Mouse (Mus musculus) forebrain, embryonic 15.5 days (tissue): ENCODE data around the gene Lrig2. TPM values are rescaled to one million over a fixed set of nuclear protein-coding genes. Genes with fewer than 3 reads are reported as not detected.
A peak's percentile ranks its signal among the peaks of the same experiment; 100 is the strongest.

ENCODE experiments used
- ATAC-seq: fragments of 200-750 bp; cut with Nextera tagmentation; replicated peaks from 2 replicates; pipeline ENCODE4 v1.8.0; 2017; ENCODE audit warnings: mild to moderate bottlenecking, moderate TSS enrichment, moderate library complexity
- H3K27ac ChIP-seq: fragments of 300-500 bp; sonication (generic); replicated peaks from 2 replicates; pipeline ENCODE4 v1.5.1; 2015; ENCODE audit warnings: mild to moderate bottlenecking, inconsistent platforms
- H3K27me3 ChIP-seq: fragments of 300-500 bp; sonication (generic); 2 replicates; pipeline ENCODE4 v1.6.1; 2015; ENCODE audit warnings: inconsistent platforms
- H3K36me3 ChIP-seq: fragments of 300-500 bp; sonication (generic); 2 replicates; pipeline ENCODE4 v1.6.1; 2015; ENCODE audit warnings: mild to moderate bottlenecking, inconsistent platforms
- H3K4me1 ChIP-seq: fragments of 300-500 bp; sonication (generic); 2 replicates; pipeline ENCODE4 v1.6.1; 2015; ENCODE audit warnings: inconsistent platforms
- H3K4me2 ChIP-seq: fragments of 300-500 bp; sonication (generic); replicated peaks from 2 replicates; pipeline ENCODE4 v1.6.1; 2015; ENCODE audit warnings: mild to moderate bottlenecking, inconsistent platforms
- H3K4me3 ChIP-seq: fragments of 300-500 bp; sonication (generic); 2 replicates; pipeline ENCODE4 v1.5.1; 2015; ENCODE audit warnings: mild to moderate bottlenecking, inconsistent platforms
- H3K9ac ChIP-seq: fragments of 300-500 bp; sonication (generic); replicated peaks from 2 replicates; pipeline ENCODE4 v1.6.1; 2015; ENCODE audit warnings: mild to moderate bottlenecking, inconsistent platforms
- H3K9me3 ChIP-seq: fragments of 300-500 bp; sonication (generic); 2 replicates; pipeline ENCODE4 v1.6.1; 2016; ENCODE audit warnings: inconsistent platforms
- WGBS: fragments of 180-500 bp; shearing (Covaris S2); methylation state at CpG from one replicate; pipeline ENCODE4 v1.1.7; 2015; ENCODE audit warnings: mixed read lengths; 5-methylcytosine and 5-hydroxymethylcytosine counted together
- polyA plus RNA-seq: library from polyadenylated mRNA; unstranded; fragments of >200 nt; fragmentation: Nextera tagmentation; extraction: Ambion mirVana; gene quantifications from 2 replicates; pipeline ENCODE4 v1.2.1, GENCODE M21; 2015

Gene Lrig2
- polyA plus RNA-seq, 1 experiment from 2014 or later: 30.5 TPM

DNA sequence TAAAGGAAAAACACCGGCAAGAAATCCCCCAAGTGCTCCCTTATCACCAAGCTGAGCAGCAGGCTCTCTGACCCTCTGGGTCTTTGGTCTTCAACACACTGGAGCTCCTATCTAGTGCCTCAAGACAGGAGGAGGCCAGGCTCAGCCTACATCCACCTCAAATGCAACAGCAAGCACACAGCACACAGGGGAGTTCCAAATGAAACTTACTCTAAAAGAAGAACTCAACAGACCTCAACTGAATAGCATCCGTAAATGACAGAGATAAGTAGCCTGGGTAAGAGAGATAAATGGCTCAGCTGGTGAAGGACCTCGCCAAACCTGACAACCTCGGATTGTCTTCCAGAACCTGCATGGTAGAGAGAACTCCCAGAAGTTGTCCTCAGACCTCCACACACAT, 91.7 kb downstream of the Lrig2 start:
- Histone ChIP-seq H3K4me2 (no peak overlapping the region), H3K36me3 (no peaks in the 10 kb centered on the region), H3K4me3 (no peak overlapping the region), H3K9me3 (no peaks in the 10 kb centered on the region), H3K27me3 (no peaks in the 10 kb centered on the region), H3K9ac (no peak overlapping the region), H3K4me1 (0 out of 2 replicates have a peak, but pooled peaks cover 5% of the 10 kb centered on the region), H3K27ac (no peak overlapping the region)
- 91% methylated on average over 4 of the region's 4 CpGs for WGBS
- no peak for ATAC-seq

DNA sequence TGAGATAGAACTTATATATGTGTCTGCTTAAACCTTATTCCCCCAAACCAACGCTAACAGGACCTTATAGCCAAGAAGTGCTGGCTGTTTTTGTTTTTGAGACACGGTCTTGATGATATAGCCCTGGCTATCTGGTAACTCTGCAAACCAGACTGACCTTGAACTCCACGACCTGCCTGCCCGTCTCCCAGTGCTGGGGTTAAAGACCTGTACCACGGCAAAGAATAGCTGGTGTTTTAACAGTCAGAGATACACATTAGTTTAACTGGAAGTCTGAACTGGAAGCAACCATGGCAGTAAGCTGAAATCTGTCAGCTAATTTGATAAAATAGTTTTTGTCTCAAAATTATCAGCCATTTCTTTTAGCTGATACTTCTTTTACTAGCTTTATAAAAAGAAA, 94.9 kb downstream of the Lrig2 start:
- no peak for ATAC-seq
- H3K9ac ChIP-seq: no peak overlapping the region
- H3K4me2 ChIP-seq: no peak overlapping the region
- H3K4me1 ChIP-seq: no peaks in the 10 kb centered on the region
- no peaks in the 10 kb centered on the region for H3K27me3 ChIP-seq
- H3K36me3 ChIP-seq: no peaks in the 10 kb centered on the region
- no peak overlapping the region for H3K27ac ChIP-seq
- H3K4me3 ChIP-seq: no peak overlapping the region
- WGBS: 87% methylated on average over 5 of the region's 5 CpGs
- no peaks in the 10 kb centered on the region for H3K9me3 ChIP-seq

DNA sequence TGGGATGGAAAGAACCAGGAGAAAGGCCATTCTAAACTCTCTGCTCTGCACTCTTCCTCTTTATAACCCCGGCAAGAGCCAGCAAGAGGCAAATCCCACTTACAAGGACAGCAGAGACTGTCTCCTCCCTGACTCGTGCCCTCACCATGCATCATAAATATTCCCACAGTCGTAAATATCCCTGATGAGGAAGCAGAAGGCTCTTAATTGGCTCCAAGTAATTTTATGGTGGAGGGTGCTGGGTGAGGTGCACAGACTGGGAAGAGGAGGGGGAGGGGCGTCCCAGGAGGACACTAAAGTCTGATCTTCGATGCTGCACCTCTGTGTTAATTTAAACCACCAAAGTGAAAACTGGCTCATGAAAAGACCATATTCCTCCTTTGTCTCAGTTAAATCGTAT, 99.2 kb downstream of the Lrig2 start:
- Histone ChIP-seq H3K27ac (no peak overlapping the region), H3K4me1 (no peaks in the 10 kb centered on the region), H3K4me3 (no peak overlapping the region), H3K36me3 (no peaks in the 10 kb centered on the region), H3K9me3 (no peaks in the 10 kb centered on the region), H3K27me3 (no peaks in the 10 kb centered on the region), H3K4me2 (no peak overlapping the region), H3K9ac (no peak overlapping the region)
- WGBS: 86% methylated on average over 6 of the region's 6 CpGs
- ATAC-seq: no peak

DNA sequence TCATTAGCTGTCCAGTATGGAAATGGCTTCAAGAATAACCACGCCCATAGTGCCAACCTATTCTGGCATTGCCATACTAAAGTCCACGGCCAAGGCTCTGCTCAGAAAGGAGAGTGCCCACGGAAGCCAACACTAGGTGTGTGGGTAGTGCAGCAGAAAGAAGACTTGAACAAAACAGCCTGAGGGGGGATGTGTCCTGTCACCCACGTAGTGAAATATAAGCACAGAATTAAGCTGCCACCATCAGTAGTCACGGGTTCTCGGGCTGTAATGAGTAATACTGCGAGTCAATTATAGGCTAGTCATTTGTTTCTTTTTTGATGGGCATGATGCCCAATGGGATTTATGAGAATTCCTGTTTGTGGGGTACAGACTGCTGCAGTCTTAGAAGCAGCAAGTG, 104.2 kb downstream of the Lrig2 start:
- H3K4me3 ChIP-seq: no peak overlapping the region
- H3K9ac ChIP-seq: no peak overlapping the region
- H3K4me2 ChIP-seq: no peak overlapping the region
- no peak for ATAC-seq
- H3K9me3 ChIP-seq: no peaks in the 10 kb centered on the region
- WGBS: 70% methylated on average over 7 of the region's 7 CpGs
- no peaks in the 10 kb centered on the region for H3K36me3 ChIP-seq
- no peak overlapping the region for H3K27ac ChIP-seq
- no peaks in the 10 kb centered on the region for H3K27me3 ChIP-seq
- H3K4me1 ChIP-seq: no peaks in the 10 kb centered on the region

DNA sequence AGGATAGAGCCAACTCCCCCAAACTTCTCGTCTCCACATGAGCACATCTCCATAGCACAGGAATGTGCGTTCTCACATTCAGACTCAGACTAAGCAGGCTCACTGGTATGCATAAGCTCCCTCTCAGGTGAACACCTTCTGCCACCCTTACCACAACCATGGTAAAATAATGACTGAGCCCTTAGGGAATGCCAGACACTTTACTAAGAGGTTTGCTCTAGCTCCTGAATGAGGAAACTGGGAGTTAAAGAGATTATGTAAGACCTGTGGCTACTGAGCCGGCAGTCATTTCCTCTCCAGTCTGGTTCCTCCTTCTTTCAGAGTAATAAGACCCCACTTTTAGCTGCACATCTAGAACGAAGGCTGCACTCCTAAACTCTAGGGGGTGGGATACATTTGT, 108.1 kb downstream of the Lrig2 start:
- Histone ChIP-seq H3K9ac (no peak overlapping the region), H3K27ac (no peak overlapping the region), H3K4me3 (no peak overlapping the region), H3K36me3 (no peaks in the 10 kb centered on the region), H3K27me3 (no peaks in the 10 kb centered on the region), H3K4me1 (no peaks in the 10 kb centered on the region), H3K9me3 (no peaks in the 10 kb centered on the region), H3K4me2 (no peak overlapping the region)
- no peak for ATAC-seq
- 83% methylated on average over 4 of the region's 4 CpGs for WGBS

DNA sequence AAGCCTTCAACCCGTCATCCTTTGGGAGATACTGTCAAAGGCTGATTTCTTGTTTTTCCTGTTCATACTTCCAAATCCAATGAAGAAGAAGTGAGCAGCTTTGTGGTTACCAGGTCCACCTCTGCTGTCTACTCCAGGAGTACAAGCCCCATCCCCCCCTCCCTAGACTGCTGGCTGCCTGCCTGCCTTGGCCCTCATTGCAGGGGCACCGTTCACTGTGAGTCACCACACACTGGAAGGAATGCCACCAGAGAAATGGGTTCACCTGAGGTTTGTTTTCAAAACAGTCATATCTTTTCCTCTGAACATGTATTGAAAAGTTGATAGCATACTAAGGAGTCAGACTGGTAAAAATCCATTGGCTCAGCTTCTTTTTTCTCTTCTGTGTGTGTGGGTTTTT, 110.5 kb downstream of the Lrig2 start:
- Histone ChIP-seq H3K4me1 (peaks cover 7% of the 10 kb centered on the region), H3K9me3 (no peaks in the 10 kb centered on the region), H3K27me3 (no peaks in the 10 kb centered on the region), H3K27ac (no peak overlapping the region), H3K9ac (no peak overlapping the region), H3K4me2 (no peak overlapping the region), H3K36me3 (no peaks in the 10 kb centered on the region), H3K4me3 (no peak overlapping the region)
- 65% methylated on average over 2 of the region's 2 CpGs for WGBS
- no peak for ATAC-seq

DNA sequence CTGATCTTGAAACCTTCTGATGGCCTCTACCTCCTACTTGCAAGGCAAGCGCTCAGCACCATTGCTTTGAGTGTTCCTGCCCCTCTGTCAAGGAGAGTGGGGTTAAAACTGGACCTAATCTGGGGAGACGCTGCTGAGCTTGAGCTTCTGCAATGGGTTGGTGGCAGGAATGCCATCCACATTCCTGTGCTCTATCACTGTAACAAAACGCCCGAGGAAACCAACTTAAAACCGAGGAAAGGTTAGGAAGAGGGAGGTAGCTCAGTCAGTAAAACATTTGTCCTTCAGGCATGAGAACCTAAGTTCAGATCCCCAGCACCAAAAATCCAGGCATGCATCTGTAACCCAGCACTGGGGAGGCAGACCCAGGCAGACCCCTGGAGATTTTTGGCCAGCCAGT, 111.6 kb downstream of the Lrig2 start:
- Histone ChIP-seq H3K27me3 (no peaks in the 10 kb centered on the region), H3K4me1 (peaks cover 11% of the 10 kb centered on the region), H3K9ac (no peak overlapping the region), H3K4me2 (no peak overlapping the region), H3K36me3 (no peaks in the 10 kb centered on the region), H3K27ac (no peak overlapping the region), H3K4me3 (no peak overlapping the region), H3K9me3 (no peaks in the 10 kb centered on the region)
- ATAC-seq: no peak
- WGBS: 91% methylated on average over 5 of the region's 5 CpGs

DNA sequence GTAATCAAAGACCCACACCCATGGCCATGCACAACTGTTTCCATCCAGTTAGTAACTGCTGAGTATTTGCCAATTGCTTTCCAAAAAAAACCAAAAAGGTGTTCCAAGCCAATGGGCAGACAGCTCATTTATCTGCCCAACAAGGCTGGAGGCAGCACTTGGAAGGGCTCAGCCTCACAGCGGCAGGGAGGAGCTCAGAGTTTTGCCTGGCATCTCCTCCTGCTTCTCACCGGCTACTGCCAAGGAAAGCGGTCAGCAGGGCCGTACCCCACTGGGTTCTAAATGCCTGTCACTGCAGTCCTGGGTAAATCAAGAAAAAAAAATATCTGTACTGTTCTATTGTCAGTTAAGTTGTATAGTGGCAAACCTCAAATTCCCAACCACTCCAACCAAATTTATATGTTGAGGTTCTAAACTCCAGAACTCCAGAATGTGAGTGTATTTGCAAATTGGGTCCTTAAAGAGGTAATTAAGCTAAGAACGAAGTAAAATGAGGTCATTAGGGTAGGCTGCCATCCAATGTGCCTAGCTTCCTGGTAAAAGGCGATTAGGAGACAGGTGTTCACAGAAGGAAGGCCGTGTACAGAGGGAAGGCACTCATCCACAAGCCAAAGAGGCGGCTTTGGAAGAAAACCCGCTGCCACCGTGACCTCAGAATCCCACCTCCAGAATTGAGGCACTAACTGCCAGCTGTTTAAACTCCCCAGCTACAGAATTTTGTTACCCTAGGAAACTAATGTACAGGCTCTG, 112.2 kb downstream of the Lrig2 start:
- H3K36me3 ChIP-seq: no peaks in the 10 kb centered on the region
- H3K4me1 ChIP-seq: peaks cover 11% of the 10 kb centered on the region
- WGBS: 59% methylated on average over 10 of the region's 10 CpGs
- no peak overlapping the region for H3K9ac ChIP-seq
- H3K4me3 ChIP-seq: no peak overlapping the region
- no peaks in the 10 kb centered on the region for H3K9me3 ChIP-seq
- H3K27me3 ChIP-seq: no peaks in the 10 kb centered on the region
- ATAC-seq: no peak
- no peak overlapping the region for H3K4me2 ChIP-seq
- no peak overlapping the region for H3K27ac ChIP-seq

DNA sequence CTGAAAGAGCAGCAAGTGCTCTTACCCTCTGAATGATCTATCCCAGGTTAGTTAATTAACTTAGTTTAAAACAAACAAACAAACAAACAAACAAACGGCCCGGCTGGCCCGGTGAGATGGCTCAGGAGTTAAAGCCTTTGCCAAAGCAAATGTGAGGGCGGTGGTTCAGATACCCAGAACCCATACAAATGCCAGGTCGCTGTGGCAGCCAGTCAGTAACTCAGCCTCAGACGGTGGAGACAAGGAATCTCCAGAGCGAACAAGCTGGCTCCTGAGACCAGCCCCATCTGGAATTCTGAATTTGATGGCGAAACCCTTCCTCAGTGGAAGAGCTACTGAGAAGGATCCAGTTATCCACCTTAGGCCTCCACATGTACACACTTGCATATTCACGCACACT, 114.4 kb downstream of the Lrig2 start:
- Histone ChIP-seq H3K27me3 (no peaks in the 10 kb centered on the region), H3K4me2 (no peak overlapping the region), H3K36me3 (no peaks in the 10 kb centered on the region), H3K4me3 (no peak overlapping the region), H3K27ac (no peak overlapping the region), H3K9me3 (no peaks in the 10 kb centered on the region), H3K9ac (no peak overlapping the region), H3K4me1 (peaks cover 11% of the 10 kb centered on the region)
- ATAC-seq: no peak
- WGBS: 75% methylated on average over 9 of the region's 9 CpGs

DNA sequence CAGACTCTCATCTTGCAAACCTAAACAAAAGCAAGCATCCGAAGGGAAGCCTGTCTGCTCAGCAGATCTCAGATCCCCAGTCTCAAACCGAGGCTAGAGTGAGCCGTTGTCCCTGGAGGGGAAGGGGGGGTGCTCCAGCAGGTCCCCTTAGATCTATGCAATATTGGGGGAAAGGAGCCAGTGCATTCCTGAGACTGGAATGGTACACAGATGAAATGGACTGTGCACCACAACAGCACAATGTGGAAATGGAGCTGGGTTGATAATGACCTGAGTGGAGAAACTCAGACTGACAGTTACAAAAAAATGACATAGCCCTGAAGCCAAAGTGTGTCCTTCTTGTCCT, 115.0 kb downstream of the Lrig2 start:
- Histone ChIP-seq H3K27ac (peak overlapping the region; percentile 51), H3K9ac (peak overlapping the region; percentile 25; the same call in 1 of the 2 replicates), H3K4me1 (peaks cover 11% of the 10 kb centered on the region), H3K36me3 (no peaks in the 10 kb centered on the region), H3K9me3 (no peaks in the 10 kb centered on the region), H3K27me3 (no peaks in the 10 kb centered on the region), H3K4me2 (peak overlapping the region; percentile 21; the same call in 1 of the 2 replicates), H3K4me3 (no peak overlapping the region)
- WGBS: 19% methylated on average over 3 of the region's 3 CpGs
- 0 out of 2 replicates have a peak, but pooled peaks have one; percentile 20 for ATAC-seq

DNA sequence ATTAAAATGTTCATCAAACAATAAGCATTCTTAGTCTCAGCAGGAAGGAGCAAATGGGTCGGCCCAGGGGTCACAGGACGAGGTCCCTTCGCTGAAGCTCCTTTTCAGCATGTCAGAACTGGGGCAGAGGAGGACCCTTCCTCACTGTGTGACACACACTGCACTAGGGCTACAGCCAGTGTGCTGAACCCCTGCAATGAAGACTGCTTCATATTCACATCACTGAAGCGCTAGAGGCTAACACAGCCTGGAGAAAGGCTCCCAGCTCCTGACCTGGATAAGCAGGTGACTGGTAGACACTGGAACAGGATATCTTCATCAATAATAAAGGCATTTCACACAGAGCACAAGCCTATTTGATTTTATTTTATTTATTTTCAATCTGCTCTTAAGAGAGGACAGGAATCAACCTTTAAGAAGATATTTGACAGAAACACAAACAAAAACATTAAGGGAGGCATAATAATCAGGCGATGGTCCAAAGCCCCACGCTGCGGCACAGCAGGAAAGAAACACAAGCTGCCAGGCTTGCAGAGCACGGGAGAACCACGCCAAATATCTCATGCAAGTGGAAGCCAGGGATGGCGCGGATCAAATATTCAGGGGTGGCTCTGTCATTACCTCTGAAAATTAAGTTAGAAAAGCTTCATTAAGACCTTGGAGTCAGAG, 115.5 kb downstream of the Lrig2 start:
- H3K4me3 ChIP-seq: no peak overlapping the region
- no peaks in the 10 kb centered on the region for H3K36me3 ChIP-seq
- whole genome bisulfite sequencing: 24% methylated on average over 11 of the region's 11 CpGs
- ATAC-seq: peak; percentile 50; the same call in 1 of the 2 replicates
- no peaks in the 10 kb centered on the region for H3K27me3 ChIP-seq
- no peaks in the 10 kb centered on the region for H3K9me3 ChIP-seq
- peaks cover 11% of the 10 kb centered on the region for H3K4me1 ChIP-seq
- peak overlapping the region; percentile 51 for H3K27ac ChIP-seq
- H3K4me2 ChIP-seq: peak overlapping the region; percentile 21; the same call in 1 of the 2 replicates
- peak overlapping the region; percentile 25; the same call in 1 of the 2 replicates for H3K9ac ChIP-seq

DNA sequence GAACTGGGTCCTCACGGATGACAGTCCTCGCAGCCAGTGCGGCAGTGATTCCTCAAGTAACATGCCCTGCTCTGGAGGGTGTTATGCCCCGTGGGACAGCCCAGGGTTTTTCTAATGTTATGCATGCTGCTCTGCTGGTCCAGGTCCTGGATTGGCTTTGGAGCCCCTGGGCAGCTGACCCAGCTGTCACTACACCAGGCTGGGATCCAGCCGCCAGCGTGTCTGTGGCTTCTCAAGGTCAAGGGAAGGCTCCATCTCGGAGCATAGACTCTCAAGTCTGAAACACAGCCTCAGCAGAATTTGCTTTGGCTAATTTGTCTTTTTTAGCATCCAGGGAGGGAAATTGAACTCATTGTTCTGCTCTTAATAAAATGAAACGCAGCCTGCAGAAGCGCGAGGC, 121.6 kb downstream of the Lrig2 start:
- ATAC-seq: no peak
- H3K9ac ChIP-seq: no peak overlapping the region
- peaks cover 19% of the 10 kb centered on the region for H3K4me1 ChIP-seq
- no peak overlapping the region for H3K27ac ChIP-seq
- H3K9me3 ChIP-seq: no peaks in the 10 kb centered on the region
- H3K4me3 ChIP-seq: no peak overlapping the region
- H3K4me2 ChIP-seq: no peak overlapping the region
- 69% methylated on average over 10 of the region's 10 CpGs for WGBS
- H3K36me3 ChIP-seq: no peaks in the 10 kb centered on the region
- H3K27me3 ChIP-seq: no peaks in the 10 kb centered on the region
